Mouse (Mus musculus): ENCODE measurements around the gene Gabra2. TPM values are rescaled to one million over a fixed set of nuclear protein-coding genes. Genes with fewer than 3 reads are reported as not detected.

The Gabra2 gene
- polyA plus RNA-seq, 1 experiment, result not detected

DNA sequence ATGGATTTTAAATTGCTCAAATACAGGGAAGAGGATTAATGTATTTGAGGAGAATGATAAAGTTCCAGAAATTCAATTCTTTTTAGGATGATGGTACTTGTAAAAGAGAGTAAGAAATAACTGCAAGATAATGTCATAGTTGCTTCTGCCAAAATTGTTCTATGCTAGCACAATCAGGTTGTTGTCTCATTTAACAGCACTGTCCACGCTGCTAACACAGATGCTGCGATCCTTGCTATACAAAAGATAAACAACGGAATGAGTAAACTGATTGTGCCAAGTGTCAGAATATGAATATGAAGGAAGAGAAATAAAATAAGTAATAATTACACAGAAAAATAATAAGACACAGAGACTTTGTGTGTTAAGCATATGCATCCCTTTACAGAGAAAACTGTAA lies 84.9 kb downstream of the Gabra2 start:
- TF ChIP-seq GATA1 (IDR thresholded peaks at IDR 0.05; ENCODE audit: low read length), result no peak

DNA sequence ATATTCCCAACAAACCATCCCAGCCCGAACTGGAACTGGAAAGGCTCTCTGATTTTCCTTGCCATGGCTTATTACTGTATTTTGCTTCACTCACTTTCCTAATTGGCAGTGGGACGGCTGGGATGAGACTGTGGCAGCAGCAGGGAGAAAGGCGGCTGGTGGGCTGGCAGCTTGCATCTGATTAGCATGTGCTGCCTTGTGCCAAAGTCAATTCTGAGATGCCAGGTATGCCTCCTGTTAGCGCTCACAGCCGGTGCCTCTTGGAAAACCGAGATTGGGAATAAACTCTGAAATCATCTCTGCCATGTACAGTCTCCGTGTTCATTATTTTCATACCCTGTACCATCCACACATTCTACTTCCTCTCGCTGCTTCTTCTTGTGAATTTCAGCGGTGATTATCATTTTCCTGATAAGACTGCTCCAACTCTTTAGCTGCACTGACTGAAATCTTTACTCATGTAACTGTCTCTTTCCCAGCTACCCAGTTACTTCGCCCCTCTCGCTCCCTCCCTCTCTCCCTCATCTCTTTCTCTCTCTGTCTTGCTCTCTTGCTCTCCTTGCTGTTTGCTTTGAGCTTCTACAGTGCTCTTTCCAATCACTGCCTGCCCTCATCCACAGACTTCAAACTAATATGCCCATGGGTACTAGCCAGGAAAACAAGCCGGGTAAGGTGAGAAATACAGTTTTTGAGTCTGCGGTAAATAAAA lies 99.9 kb downstream of the Gabra2 start:
- no peak for TF ChIP-seq GATA1 (IDR thresholded peaks at IDR 0.05; ENCODE audit: low read length)

DNA sequence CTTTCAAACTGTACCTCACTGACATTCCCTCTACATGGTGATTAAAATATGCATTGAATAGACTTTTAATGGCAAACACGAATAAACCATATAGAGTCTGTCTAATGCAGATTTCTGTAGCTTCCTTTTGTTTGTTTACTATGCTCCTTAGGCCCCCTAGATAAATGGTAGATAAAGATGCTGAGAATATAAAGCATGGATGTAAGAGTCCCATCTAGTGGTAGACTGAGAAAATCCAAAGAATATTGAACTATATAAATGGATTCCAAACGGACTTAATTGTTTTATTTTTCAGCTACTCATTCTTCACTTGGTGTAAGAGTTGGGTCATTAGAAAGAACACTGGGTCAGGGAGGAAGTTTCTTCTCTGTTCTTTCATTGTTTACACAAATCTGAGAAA lies 102.4 kb downstream of the Gabra2 start:
- no peak for TF ChIP-seq GATA1 (IDR thresholded peaks at IDR 0.05; ENCODE audit: low read length)

DNA sequence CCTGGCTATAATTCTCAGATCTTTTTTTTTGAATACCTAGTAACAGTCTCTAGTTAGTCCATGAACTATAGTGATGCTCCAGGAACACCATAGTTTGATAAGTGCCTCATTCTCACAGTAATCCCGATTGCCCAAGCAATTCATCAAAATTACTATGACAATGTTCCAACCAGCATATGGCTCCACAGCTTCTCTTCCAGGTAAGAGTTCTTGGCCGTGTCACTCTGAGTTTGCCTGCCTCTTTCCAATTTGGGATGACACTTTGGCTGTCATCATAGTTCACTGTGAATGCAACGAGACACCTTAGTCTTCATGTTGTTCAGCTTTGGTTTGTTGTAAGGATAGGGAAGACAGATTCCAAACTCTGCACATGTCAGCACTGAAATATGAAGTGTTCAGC lies 104.8 kb downstream of the Gabra2 start:
- no peak for TF ChIP-seq GATA1 (IDR thresholded peaks at IDR 0.05; ENCODE audit: low read length)

All from G1E-ER4 (cell line).